Mouse (Mus musculus) kidney, embryonic 15.5 days (tissue): Measurements from ENCODE around the gene Zic5. TPM values are rescaled to one million over a fixed set of nuclear protein-coding genes. Genes with fewer than 3 reads are reported as not detected.
A peak's percentile ranks its signal among the peaks of the same experiment; 100 is the strongest.

Source experiments
- ATAC-seq: fragments of 200-750 bp; cut with Nextera tagmentation; replicated peaks from 2 replicates; pipeline ENCODE4 v1.8.0; 2017; ENCODE audit warnings: moderate TSS enrichment; ENCODE audit not compliant: low FRiP score
- H3K27ac ChIP-seq: fragments of 300-500 bp; sonication (generic); 2 replicates; pipeline ENCODE4 v1.5.1; 2015; ENCODE audit warnings: mild to moderate bottlenecking, inconsistent platforms
- H3K27me3 ChIP-seq: fragments of 300-500 bp; sonication (generic); 2 replicates; pipeline ENCODE4 v1.6.1; 2015; ENCODE audit warnings: inconsistent platforms
- H3K36me3 ChIP-seq: fragments of 300-500 bp; sonication (generic); 2 replicates; pipeline ENCODE4 v1.6.1; 2015; ENCODE audit warnings: inconsistent platforms
- H3K4me1 ChIP-seq: fragments of 300-500 bp; sonication (generic); 2 replicates; pipeline ENCODE4 v1.6.1; 2015; ENCODE audit warnings: inconsistent platforms
- H3K4me2 ChIP-seq: fragments of 300-500 bp; sonication (generic); 2 replicates; pipeline ENCODE4 v1.6.1; 2015; ENCODE audit warnings: moderate library complexity, mild to moderate bottlenecking, inconsistent platforms
- H3K4me3 ChIP-seq: fragments of 300-500 bp; sonication (generic); replicated peaks from 2 replicates; pipeline ENCODE4 v1.5.1; 2015; ENCODE audit warnings: mild to moderate bottlenecking, inconsistent platforms
- H3K9ac ChIP-seq: fragments of 300-500 bp; sonication (generic); 2 replicates; pipeline ENCODE4 v1.6.1; 2015; ENCODE audit warnings: mild to moderate bottlenecking, inconsistent platforms
- H3K9me3 ChIP-seq: fragments of 300-500 bp; sonication (generic); replicated peaks from 2 replicates; pipeline ENCODE4 v1.6.1; 2016; ENCODE audit warnings: inconsistent platforms
- WGBS: fragments of 180-500 bp; shearing (Covaris S2); methylation state at CpG from one replicate; pipeline ENCODE4 v1.1.7; 2015; ENCODE audit warnings: mixed read lengths; 5-methylcytosine and 5-hydroxymethylcytosine counted together
- polyA plus RNA-seq: library from polyadenylated mRNA; unstranded; fragments of >200 nt; fragmentation: Nextera tagmentation; extraction: Ambion mirVana; gene quantifications from 2 replicates; pipeline ENCODE4 v1.2.1, GENCODE M21; 2015

Zic5 gene
- polyA plus RNA-seq: 0.13 TPM in 1 of 2 replicates, not detected in the other

DNA sequence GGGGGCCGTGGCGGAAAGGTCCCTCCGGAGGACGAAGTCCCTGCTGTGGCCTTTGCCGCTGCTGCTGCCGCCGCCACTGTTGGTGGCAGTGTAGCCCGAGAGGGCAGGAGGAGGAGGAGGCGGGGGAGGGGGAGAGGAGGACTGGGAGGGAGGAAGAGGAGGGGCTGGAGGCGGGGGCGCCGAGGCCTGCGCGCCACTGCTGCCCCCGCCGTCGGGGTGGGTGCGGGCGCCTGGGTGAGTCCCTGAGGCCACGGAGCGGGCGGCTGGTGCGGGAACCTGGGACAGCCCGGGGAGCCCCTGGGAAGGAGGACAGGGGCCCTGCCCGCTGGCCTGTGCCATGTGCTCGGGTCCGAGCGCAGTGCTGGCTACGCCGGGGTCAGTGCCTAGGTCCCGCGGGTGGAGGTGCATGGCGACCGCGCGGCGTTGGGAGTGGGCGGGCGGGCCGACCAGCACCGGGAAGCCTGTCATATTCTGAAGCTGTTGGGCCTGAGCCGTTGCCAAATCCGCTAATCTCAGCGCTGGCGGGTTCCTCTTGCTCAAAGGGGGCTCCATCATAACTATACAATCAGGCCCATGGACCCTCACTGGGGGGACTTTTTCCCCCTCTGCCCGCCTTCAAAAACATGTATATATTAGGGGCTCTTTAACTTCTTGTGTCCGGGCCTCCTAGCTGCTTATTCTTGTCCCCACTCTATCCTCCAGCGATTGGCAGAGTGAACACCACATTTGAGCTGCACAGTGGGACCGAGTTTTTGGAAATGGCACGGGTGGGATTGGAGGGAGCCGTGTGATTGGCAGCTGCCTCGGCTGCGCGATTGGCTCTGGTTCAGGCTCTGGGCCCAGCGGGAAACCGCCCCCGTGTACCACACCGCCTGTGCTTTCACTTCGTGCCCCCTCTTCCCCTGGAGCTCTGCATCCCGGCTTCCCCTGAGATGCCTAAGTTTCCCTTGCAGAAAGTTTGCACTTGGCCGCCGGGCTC, at the start of gene Zic5:
Gene Zic5 (minus strand): TSS at position 915 of the 979 bp plus-strand sequence.
- Histone ChIP-seq H3K9me3 (no peaks in the 10 kb centered on the region), H3K4me1 (peaks cover 28% of the 10 kb centered on the region), H3K4me3 (peak within 1 kb of the TSS; percentile 52), H3K27me3 (peaks cover 96% of the 10 kb centered on the region), H3K9ac (no peak within 1 kb of the TSS), H3K27ac (no peak within 1 kb of the TSS), H3K4me2 (peak within 1 kb of the TSS; percentile 92), H3K36me3 (no peaks in the 10 kb centered on the region)
- ATAC-seq: peak; percentile 50; the same call in 1 of the 2 replicates
- under 1% methylated on average over 52 of the region's 62 CpGs for WGBS

DNA sequence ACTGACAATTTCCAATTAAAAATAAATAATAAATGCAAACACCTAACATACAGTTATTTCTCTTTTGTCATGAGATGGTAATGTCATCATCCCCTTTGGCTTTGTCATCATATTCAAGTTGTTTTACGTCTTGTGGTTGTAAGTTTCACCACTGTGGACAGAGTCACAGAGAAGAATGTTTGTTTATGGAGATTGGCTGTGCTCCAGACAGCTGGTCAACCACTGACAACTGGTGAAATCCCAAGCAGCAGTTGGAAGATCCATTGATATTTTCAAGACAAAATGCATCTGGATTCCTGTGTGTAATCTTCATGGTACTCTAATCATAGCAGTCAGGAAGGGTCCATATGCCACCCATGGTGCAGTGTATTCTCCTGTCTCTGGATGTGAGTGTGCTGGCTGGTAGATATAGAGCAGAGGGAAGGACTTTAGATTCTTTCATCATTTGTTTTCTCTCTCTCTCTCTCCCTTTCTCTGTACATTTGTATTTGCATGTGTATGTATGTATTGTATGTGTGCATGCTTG, 48.1 kb upstream of the Zic5 start:
- 64% methylated on average over 1 of the region's 1 CpGs for WGBS
- no peaks in the 10 kb centered on the region for H3K4me1 ChIP-seq
- no peak overlapping the region for H3K4me2 ChIP-seq
- no peaks in the 10 kb centered on the region for H3K9me3 ChIP-seq
- no peaks in the 10 kb centered on the region for H3K27me3 ChIP-seq
- no peak for ATAC-seq
- H3K36me3 ChIP-seq: no peaks in the 10 kb centered on the region
- H3K9ac ChIP-seq: no peak overlapping the region
- no peak overlapping the region for H3K4me3 ChIP-seq
- no peak overlapping the region for H3K27ac ChIP-seq

DNA sequence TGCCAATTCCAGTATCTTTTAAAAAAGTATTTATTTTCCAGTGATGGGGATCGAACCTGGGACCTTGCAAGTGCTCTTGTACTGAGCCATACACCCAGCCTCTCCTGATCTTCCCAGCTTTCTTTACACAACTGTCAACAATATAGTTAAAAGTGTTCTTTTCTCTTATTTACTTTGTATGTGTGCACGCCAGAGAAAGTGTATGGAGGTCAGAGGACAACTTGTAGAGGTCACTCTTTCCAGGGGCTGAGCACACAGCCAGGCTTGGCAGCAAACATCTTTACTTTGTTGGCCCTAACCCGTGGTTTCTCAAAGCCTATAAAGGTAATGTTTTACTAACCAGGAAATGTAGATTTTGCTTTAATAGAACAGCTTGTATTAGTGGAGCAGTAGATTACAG, 46.0 kb upstream of the Zic5 start:
- 55% methylated on average over 3 of the region's 3 CpGs for WGBS
- Histone ChIP-seq H3K27me3 (no peaks in the 10 kb centered on the region), H3K4me1 (no peaks in the 10 kb centered on the region), H3K4me2 (no peak overlapping the region), H3K36me3 (no peaks in the 10 kb centered on the region), H3K9ac (no peak overlapping the region), H3K27ac (no peak overlapping the region), H3K4me3 (no peak overlapping the region), H3K9me3 (no peaks in the 10 kb centered on the region)
- ATAC-seq: no peak

DNA sequence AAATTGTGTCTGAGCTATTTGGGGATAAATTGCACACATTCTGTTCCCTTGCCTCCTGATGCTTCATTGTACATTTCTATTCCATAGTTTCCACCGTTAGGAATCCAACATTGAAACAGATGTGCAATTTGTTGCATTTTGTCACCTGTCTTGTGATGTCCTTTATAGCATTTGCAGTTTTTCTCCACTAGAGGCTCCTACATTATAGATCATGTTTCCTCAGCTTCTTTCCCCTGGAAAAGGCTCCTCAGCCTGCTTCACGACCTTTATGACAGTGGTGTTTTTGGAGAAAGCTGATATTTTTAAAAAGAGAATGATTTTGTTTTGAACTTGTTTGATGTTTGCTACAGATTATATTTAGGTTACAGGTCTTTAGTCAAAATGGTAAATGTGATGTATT, 43.6 kb upstream of the Zic5 start:
- Histone ChIP-seq H3K27me3 (no peaks in the 10 kb centered on the region), H3K4me2 (no peak overlapping the region), H3K9me3 (no peaks in the 10 kb centered on the region), H3K27ac (no peak overlapping the region), H3K4me3 (no peak overlapping the region), H3K4me1 (no peaks in the 10 kb centered on the region), H3K9ac (no peak overlapping the region), H3K36me3 (no peaks in the 10 kb centered on the region)
- ATAC-seq: no peak
- 15% methylated on average over 2 of the region's 2 CpGs for WGBS

DNA sequence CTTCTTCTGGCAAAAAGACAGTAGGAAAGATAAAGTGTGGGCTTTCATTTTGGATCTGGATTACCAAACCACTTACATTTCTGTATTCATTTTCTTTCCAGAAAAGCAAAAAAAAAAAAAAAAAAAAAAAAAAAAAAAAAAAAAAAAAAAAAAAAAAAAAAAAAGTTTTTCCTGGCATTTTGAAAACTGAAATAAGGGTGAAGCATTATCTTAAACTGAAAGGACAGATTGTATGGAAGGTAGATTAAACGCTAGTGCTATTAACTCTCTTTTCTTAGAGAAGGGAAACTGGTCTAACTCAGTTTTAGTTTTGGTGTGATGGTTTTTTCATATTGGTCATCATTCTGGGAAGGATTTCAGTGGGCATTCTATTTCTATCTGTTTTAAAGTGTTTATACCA, 26.5 kb upstream of the Zic5 start:
- no peak overlapping the region for H3K9ac ChIP-seq
- no peak overlapping the region for H3K4me2 ChIP-seq
- H3K36me3 ChIP-seq: no peaks in the 10 kb centered on the region
- H3K4me1 ChIP-seq: peaks cover 7% of the 10 kb centered on the region
- H3K27ac ChIP-seq: no peak overlapping the region
- 71% methylated on average over 1 of the region's 1 CpGs for WGBS
- no peak overlapping the region for H3K4me3 ChIP-seq
- ATAC-seq: no peak
- peaks cover 75% of the 10 kb centered on the region for H3K27me3 ChIP-seq
- H3K9me3 ChIP-seq: no peaks in the 10 kb centered on the region

DNA sequence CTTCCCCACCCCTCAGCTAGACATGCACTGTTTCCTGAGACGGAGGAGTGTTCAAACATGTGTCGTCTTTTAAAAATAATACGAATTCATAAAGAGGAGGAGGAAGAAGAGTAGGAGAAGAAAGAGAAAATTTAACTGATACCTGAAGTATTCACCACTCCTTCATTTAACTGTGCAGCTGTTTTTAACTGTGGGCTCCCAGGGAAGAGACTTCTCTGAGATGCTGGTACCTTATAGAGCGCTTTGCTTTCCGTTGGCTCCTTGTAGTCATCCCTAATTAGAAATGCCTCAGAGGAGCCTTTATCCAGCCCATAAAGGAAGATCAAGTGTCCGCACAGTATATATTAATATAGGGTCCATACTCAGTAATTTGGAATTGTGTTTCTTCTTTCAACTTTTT, 26.0 kb upstream of the Zic5 start:
- H3K9me3 ChIP-seq: no peaks in the 10 kb centered on the region
- no peaks in the 10 kb centered on the region for H3K36me3 ChIP-seq
- H3K27me3 ChIP-seq: peaks cover 78% of the 10 kb centered on the region
- no peak overlapping the region for H3K4me2 ChIP-seq
- H3K4me1 ChIP-seq: peaks cover 7% of the 10 kb centered on the region
- H3K27ac ChIP-seq: no peak overlapping the region
- 69% methylated on average over 6 of the region's 6 CpGs for WGBS
- no peak overlapping the region for H3K4me3 ChIP-seq
- no peak overlapping the region for H3K9ac ChIP-seq
- no peak for ATAC-seq

DNA sequence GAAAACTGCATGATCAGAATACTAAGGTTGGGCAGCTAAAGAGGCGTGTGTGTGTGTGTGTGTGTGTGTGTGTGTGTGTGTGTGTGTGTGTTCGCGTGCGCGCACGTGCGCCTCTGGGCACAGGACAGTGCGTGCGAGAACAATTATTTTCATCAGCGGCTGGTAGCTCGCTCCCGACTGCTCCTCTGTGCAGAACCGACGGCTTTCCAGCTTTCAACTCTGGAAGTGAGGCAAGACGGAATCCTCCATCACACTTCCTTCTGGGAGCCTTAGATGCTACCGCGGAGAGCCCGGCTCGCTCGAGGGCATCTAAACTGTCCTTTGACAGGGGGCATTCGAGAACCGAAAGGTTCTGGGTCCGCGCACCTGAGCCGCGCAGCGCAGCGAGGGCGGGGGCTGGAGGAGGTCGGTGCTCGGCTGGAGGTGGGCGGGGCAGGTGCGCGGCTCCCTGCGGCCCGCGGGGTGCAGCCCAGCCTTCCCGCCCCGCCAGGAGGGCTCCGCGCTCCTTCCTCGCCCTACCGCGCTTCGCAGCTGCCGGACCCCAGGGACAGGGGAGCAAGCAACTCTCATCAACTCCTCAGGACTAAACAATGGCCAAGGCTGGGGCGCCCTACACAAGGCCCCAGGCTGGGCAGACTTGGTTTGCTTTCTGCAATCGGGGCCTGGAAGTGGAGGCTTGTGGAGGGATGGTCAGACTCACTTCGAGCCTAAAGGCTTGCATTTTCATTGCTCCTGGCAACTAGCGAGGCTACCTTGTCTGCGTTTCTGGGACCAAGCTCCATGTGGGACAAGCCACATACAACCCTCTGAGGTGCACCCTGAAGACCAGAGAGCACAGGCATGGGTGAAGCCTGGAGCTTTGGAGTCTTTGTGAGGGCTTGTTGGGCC, 25.2 kb upstream of the Zic5 start, which contains the start of gene Gm10837:
Gene Gm10837 (plus strand): TSS at position 146 of the 888 bp plus-strand sequence.
- ATAC-seq: peak; percentile 67
- 1% methylated on average over 51 of the region's 51 CpGs for WGBS
- Histone ChIP-seq H3K27ac (no peak within 1 kb of the TSS), H3K36me3 (no peaks in the 10 kb centered on the region), H3K4me1 (peaks cover 7% of the 10 kb centered on the region), H3K4me3 (peak within 1 kb of the TSS; percentile 27), H3K27me3 (peaks cover 87% of the 10 kb centered on the region), H3K4me2 (peak within 1 kb of the TSS; percentile 51), H3K9me3 (no peaks in the 10 kb centered on the region), H3K9ac (no peak within 1 kb of the TSS)

DNA sequence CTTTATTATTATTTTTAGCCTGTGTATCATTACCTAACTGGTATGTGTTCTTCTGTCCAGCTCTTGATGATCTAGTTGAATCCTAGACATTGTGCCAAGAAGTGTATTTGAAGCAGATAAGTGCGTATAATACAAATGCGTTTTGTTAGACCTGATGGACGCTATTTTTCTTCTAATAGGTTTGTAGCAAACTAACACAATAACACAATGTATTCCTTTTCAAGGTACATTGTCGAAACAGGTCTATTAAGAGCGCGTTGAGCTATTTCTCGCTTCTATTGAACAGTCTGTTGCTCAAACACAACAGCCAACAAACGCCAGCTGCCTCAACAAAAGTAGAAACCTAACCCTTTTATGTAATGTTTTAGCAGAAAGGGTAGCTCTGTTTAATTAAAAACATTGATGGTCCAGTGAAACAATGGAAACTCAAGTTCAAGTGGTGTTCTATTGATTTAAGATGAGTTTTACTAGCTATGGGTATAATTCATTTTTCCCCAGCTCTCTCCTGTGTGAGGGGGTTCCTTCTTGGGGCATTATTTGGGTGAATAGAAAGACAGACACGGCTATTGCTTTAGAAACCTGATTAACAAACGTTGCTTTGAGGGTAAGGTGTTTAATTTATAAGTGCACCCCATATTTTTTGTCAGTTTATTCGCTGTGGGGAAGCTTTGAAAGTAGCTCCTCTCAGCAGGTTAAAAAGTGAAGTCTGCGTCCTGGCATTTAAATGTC, 24.4 kb upstream of the Zic5 start:
- H3K27ac ChIP-seq: no peak overlapping the region
- no peak overlapping the region for H3K9ac ChIP-seq
- H3K9me3 ChIP-seq: no peaks in the 10 kb centered on the region
- no peaks in the 10 kb centered on the region for H3K36me3 ChIP-seq
- peaks cover 7% of the 10 kb centered on the region for H3K4me1 ChIP-seq
- peaks cover 88% of the 10 kb centered on the region for H3K27me3 ChIP-seq
- ATAC-seq: no peak
- 4% methylated on average over 12 of the region's 12 CpGs for WGBS
- 0 out of 2 replicates have a peak overlapping the region, but pooled peaks have one; percentile 51 for H3K4me2 ChIP-seq
- no peak overlapping the region for H3K4me3 ChIP-seq

DNA sequence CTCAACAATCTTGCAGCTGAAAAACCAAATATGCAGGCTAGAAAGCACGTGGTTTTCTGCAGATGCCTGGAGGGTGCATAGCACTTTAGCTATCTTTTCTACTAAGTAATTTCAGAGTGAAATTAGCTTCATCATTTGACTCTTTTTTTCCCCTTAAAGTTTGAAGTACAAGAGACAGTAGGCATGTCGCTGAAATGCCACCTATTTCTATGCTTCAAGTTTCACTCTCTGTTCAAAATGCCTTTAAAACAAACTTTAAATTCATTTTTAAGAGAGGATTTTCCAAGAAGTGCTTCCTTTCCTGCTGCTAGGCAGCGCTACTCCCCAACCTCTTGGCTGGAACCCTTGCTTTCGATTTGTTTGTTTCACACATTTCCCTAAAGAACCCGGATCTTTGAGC, 23.6 kb upstream of the Zic5 start:
- no peaks in the 10 kb centered on the region for H3K36me3 ChIP-seq
- peaks cover 7% of the 10 kb centered on the region for H3K4me1 ChIP-seq
- WGBS: under 1% methylated on average over 5 of the region's 5 CpGs
- no peak overlapping the region for H3K27ac ChIP-seq
- peaks cover 89% of the 10 kb centered on the region for H3K27me3 ChIP-seq
- no peak overlapping the region for H3K4me2 ChIP-seq
- H3K4me3 ChIP-seq: no peak overlapping the region
- H3K9me3 ChIP-seq: no peaks in the 10 kb centered on the region
- no peak for ATAC-seq
- H3K9ac ChIP-seq: no peak overlapping the region

DNA sequence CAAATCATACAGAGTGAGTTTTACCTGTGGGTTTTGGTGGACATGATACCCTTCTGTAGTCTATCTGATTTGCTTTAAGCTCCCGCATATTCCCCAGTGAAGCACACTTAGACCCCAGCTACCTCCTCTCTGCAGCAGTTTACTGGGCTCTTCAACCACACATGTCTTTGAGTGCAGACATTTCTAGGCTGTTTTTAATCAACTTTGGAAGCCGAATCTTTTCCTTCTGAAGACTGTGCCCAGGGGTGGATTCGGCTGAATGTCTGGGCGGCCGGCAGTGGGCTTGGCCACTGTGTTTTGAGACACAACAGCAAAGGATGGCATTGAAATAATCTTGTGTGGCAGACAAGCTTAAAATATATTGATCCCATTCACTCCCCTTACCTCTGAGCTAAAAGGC, 21.9 kb upstream of the Zic5 start:
- ATAC-seq: no peak
- Histone ChIP-seq H3K9me3 (no peaks in the 10 kb centered on the region), H3K27ac (no peak overlapping the region), H3K9ac (no peak overlapping the region), H3K27me3 (peaks cover 89% of the 10 kb centered on the region), H3K36me3 (no peaks in the 10 kb centered on the region), H3K4me2 (no peak overlapping the region), H3K4me3 (no peak overlapping the region), H3K4me1 (peaks cover 7% of the 10 kb centered on the region)
- 2% methylated on average over 5 of the region's 5 CpGs for WGBS

DNA sequence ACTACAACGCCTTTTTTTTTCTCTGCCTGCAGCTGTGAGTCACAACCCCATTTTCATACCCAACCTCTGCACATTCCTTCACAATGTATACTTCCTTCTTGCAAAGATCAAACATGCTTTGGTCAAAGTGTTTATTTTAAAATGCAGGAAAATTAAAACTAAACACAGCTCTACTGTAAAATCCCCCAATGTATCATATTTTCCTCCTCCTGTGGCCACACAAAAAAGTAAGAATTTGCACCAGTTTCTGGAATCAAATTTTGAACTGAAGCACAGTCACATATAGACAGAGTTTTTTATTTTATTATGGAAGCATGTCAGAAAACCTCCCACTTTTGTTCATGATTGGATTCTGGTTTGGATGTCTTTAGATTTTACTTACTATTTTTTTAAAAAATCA, 21.1 kb upstream of the Zic5 start:
- H3K9me3 ChIP-seq: no peaks in the 10 kb centered on the region
- 0% methylated on average over 1 of the region's 1 CpGs for WGBS
- no peak for ATAC-seq

More for the DNA sequence above, 21.1 kb upstream of the Zic5 start:
- Histone ChIP-seq H3K4me2 (no peak overlapping the region), H3K4me1 (peaks cover 7% of the 10 kb centered on the region), H3K27me3 (peaks cover 94% of the 10 kb centered on the region), H3K9ac (no peak overlapping the region), H3K27ac (no peak overlapping the region), H3K4me3 (no peak overlapping the region), H3K36me3 (no peaks in the 10 kb centered on the region)
